3 mouse cellular contexts compared by ENCODE assay signal in the genomic region with DNA sequence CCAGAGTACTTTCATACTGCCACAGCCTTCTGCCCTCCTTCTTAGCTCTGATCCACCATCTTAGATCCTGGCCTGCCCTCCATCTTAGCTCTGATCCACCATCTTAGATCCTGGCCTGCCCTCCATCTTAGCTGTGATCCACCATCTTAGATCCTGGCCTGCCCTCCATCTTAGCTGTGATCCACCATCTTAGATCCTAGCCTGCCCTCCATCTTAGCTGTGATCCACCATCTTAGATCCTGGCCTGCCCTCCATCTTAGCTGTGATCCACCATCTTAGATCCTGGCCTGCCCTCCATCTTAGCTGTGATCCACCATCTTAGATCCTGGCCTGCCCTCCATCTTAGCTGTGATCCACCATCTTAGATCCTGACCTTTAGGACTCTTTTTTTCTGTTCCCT. TPM values are rescaled to one million over a fixed set of nuclear protein-coding genes. Genes with fewer than 3 reads are reported as not detected.
"Had no signal": no experiment of that assay in that cellular context is flagged by ENCODE, and none has a peak within 500 bp of the region (broad histone marks: within the 10 kb centered on the region; RNA-seq: fewer than 3 reads in every experiment).

No protein-coding gene starts in this region.

RNA-seq across cellular contexts. Expression of a gene that starts 31.1 kb away (rescaled TPM):
- total RNA-seq: liver, adult 2 months; midbrain, postnatal 0 days had no signal
- polyA plus RNA-seq: lung, adult 2 months had no signal
